Mouse (Mus musculus): ENCODE results near the gene Rnf166. TPM values are rescaled to one million over a fixed set of nuclear protein-coding genes. Genes with fewer than 3 reads are reported as not detected.

Gene Rnf166
- polyA plus RNA-seq, 1 experiment from 2014 or later = 32.6 TPM

DNA sequence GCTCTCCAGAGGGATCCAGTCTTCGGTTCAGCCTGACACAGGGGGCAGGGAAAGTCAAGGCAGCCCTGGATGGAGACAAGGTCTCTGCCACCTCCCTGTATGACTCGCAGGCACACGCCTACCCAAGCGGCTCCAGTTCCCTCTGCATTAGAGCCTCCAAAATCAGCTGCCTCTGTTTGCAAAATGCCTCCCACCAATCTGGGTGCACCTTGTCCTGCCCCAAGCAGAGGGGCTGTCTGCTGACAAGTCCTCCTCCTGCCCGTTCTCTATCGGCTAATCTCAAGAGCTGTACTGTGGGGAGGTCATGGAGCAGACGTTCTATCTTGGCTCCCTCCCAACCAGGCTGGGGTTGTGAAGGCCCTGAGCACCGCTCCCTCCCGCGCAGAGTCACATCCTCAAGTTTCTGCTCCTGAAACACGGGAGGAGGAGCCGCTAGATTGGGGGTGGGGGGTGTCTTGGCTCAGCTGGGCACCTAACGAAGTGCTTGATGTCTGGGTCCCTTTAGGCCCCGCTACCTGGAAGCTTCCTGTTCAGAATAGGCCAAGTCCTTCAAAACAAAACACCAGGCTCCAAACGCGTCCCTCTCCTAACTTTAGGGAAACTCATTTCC lies 808 bp downstream of the Rnf166 start:
- peak overlapping the region; percentile 93 for H3K4me2 ChIP-seq (replicated peaks)
- peak overlapping the region; percentile 94 for H3K9ac ChIP-seq
- no peaks in the 10 kb centered on the region for H3K27me3 ChIP-seq (ENCODE audit: control insufficient read depth, insufficient read depth, low read length)
- ATAC-seq (ENCODE audit: low FRiP score) (no peak), DNase-seq (ENCODE audit: low spot score) (peak; percentile 30)
- no peaks in the 10 kb centered on the region for H3K9me3 ChIP-seq (ENCODE audit: control insufficient read depth, low read length)
- H3K27ac ChIP-seq = peak overlapping the region; percentile 86; the same call in 1 of the 2 replicates
- peak overlapping the region; percentile 99 for H3K4me3 ChIP-seq (replicated peaks; ENCODE audit: low read length)
- H3K4me1 ChIP-seq (replicated peaks; ENCODE audit: control insufficient read depth, insufficient read depth, low read length) = peaks cover 20% of the 10 kb centered on the region
- WGBS = 17% methylated on average over 16 of the region's 16 CpGs
- H3K36me3 ChIP-seq (replicated peaks; ENCODE audit: control insufficient read depth, insufficient read depth) = peaks cover 46% of the 10 kb centered on the region

DNA sequence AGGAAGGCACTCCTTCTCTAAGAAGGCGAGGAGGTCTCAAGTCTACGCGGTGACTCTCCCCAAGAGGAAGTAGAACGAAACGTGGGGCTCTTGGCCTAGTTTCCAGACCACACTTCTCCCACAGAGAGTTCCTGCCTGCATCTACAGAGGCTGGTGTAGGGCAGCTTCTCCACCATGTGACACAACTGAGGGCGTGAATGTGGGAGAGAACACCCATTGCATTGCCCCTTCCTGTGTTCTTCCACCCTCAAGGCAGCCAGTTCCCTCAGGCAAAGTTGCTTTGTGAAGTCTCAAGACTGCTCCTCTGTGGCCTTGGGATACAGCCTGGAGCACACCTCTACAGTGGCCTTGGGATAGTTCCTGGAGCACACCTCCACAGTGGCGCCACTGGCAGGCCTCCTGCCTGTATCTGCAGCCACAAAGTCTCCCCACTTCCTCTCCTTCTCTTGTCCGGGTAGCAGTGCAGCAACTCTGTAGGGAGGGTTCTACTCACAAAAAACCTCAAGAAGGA lies 1.9 kb downstream of the Rnf166 start:
- peaks cover 39% of the 10 kb centered on the region for H3K36me3 ChIP-seq (replicated peaks; ENCODE audit: control insufficient read depth, insufficient read depth)
- H3K4me1 ChIP-seq (replicated peaks; ENCODE audit: control insufficient read depth, insufficient read depth, low read length) = peaks cover 20% of the 10 kb centered on the region
- no peak for ATAC-seq (ENCODE audit: low FRiP score)
- no peaks in the 10 kb centered on the region for H3K9me3 ChIP-seq (ENCODE audit: control insufficient read depth, low read length)
- no peak overlapping the region for H3K9ac ChIP-seq
- H3K4me3 ChIP-seq (replicated peaks; ENCODE audit: low read length) = no peak overlapping the region
- no peak for DNase-seq (ENCODE audit: low spot score)
- no peaks in the 10 kb centered on the region for H3K27me3 ChIP-seq (ENCODE audit: control insufficient read depth, insufficient read depth, low read length)
- H3K27ac ChIP-seq = no peak overlapping the region
- 93% methylated on average over 8 of the region's 8 CpGs for WGBS
- H3K4me2 ChIP-seq (replicated peaks) = no peak overlapping the region

DNA sequence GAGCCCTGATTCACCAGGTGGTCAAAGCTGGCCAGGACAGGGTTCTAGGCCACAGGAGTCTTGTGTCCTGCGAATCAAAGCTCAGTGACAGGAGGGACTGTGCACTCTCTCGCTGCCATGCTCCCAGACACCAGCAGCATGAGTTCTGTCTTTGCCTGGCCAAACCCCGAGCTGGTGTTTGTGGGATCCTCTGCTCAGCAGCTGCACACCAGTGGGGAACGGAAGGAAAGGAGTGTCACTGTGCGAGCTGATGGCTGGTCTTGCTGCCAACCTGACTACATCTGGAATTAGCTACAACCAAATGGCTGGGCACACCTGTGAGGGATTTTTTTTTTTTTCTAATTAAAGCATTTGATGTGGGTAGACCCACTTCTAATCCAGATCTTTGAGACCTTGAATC lies 5.2 kb downstream of the Rnf166 start:
- no peak overlapping the region for H3K4me2 ChIP-seq (replicated peaks)
- no peak overlapping the region for H3K9ac ChIP-seq
- DNase-seq (ENCODE audit: low spot score) (no peak), ATAC-seq (ENCODE audit: low FRiP score) (no peak)
- H3K9me3 ChIP-seq (ENCODE audit: control insufficient read depth, low read length) = no peaks in the 10 kb centered on the region
- H3K27ac ChIP-seq = no peak overlapping the region
- WGBS = 87% methylated on average over 5 of the region's 5 CpGs
- H3K4me1 ChIP-seq (replicated peaks; ENCODE audit: control insufficient read depth, insufficient read depth, low read length) = peaks cover 13% of the 10 kb centered on the region
- H3K27me3 ChIP-seq (ENCODE audit: control insufficient read depth, insufficient read depth, low read length) = no peaks in the 10 kb centered on the region
- H3K4me3 ChIP-seq (replicated peaks; ENCODE audit: low read length) = no peak overlapping the region
- H3K36me3 ChIP-seq (replicated peaks; ENCODE audit: control insufficient read depth, insufficient read depth) = peaks cover 59% of the 10 kb centered on the region

DNA sequence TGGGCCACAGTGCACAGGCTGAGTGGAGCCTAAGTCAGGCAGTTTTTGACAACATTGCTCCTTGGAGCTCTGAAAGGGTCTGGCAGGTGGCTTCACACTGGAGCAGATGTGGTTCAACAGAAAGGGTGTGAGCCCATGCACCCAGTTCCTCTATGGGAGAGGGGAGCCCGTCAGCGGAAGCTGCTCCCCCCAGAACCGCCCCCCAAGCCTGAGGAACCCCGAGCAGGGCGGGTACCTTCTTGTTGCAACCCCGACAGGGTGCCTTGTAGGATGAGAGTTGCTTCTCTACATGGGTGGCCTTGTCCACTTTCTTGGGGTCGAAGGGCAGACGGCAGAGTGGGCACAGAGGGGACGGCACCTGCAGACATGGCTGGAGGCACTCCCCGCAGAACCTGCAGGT lies 5.9 kb downstream of the Rnf166 start:
- Histone ChIP-seq H3K9ac (no peak overlapping the region), H3K4me1 (replicated peaks; ENCODE audit: control insufficient read depth, insufficient read depth, low read length) (peaks cover 11% of the 10 kb centered on the region), H3K27me3 (ENCODE audit: control insufficient read depth, insufficient read depth, low read length) (no peaks in the 10 kb centered on the region), H3K36me3 (replicated peaks; ENCODE audit: control insufficient read depth, insufficient read depth) (peaks cover 62% of the 10 kb centered on the region), H3K27ac (no peak overlapping the region), H3K4me2 (replicated peaks) (no peak overlapping the region), H3K4me3 (replicated peaks; ENCODE audit: low read length) (no peak overlapping the region), H3K9me3 (ENCODE audit: control insufficient read depth, low read length) (no peaks in the 10 kb centered on the region)
- WGBS = 92% methylated on average over 10 of the region's 10 CpGs
- DNase-seq (ENCODE audit: low spot score) = no peak
- ATAC-seq (ENCODE audit: low FRiP score) = no peak

DNA sequence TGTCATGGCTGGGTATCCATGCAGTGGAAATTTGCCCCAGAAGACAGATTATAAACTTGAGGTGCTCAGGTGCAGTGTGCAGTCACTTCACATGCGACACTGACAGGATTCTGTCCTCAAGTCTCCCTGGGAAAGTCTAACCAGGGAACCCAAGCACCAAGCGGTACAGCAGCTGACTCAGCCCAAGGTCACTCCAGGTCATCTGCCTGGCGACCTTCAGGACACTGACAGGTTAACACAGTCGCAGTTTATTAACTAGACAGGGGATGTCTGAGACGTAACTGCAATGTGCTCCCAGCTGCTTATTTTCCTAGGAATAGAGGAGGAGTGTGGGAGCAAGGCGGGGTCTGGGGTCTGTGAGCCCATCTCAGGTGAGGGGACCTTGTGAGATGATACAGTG lies 6.5 kb downstream of the Rnf166 start:
- no peak overlapping the region for H3K27ac ChIP-seq
- H3K4me3 ChIP-seq (replicated peaks; ENCODE audit: low read length) = no peak overlapping the region
- no peaks in the 10 kb centered on the region for H3K27me3 ChIP-seq (ENCODE audit: control insufficient read depth, insufficient read depth, low read length)
- no peak overlapping the region for H3K4me2 ChIP-seq (replicated peaks)
- H3K9me3 ChIP-seq (ENCODE audit: control insufficient read depth, low read length) = no peaks in the 10 kb centered on the region
- ATAC-seq (ENCODE audit: low FRiP score) = no peak
- H3K4me1 ChIP-seq (replicated peaks; ENCODE audit: control insufficient read depth, insufficient read depth, low read length) = peaks cover 5% of the 10 kb centered on the region; the same call in 1 of the 2 replicates
- DNase-seq (ENCODE audit: low spot score) = no peak
- WGBS = 83% methylated on average over 6 of the region's 6 CpGs
- peaks cover 62% of the 10 kb centered on the region for H3K36me3 ChIP-seq (replicated peaks; ENCODE audit: control insufficient read depth, insufficient read depth)
- no peak overlapping the region for H3K9ac ChIP-seq

DNA sequence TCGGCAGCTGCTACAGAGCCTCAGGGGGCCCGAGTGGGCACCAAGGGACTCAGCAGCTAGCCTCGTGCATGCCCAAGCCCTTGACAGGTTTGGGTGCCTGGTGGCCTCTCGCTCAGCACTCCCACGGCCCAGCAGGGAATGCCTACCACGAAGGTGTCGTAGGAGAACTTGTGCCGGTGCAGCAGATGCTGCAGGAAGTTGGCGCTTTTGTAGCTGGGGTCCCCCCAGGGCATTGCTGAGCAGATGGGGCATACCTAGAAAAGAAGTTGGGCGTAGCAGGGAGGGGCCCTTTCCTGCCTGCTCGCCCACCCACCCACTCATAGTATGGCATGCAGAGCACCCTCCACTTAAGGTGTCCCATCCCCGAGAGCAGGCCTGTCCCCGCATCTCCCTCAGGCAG lies 8.0 kb downstream of the Rnf166 start:
- H3K27me3 ChIP-seq (ENCODE audit: control insufficient read depth, insufficient read depth, low read length) = peaks cover 1% of the 10 kb centered on the region; the same call in 1 of the 2 replicates
- ATAC-seq (ENCODE audit: low FRiP score) = no peak
- WGBS = 90% methylated on average over 13 of the region's 13 CpGs
- H3K27ac ChIP-seq = no peak overlapping the region
- H3K9ac ChIP-seq = no peak overlapping the region
- H3K4me2 ChIP-seq (replicated peaks) = no peak overlapping the region
- H3K4me1 ChIP-seq (replicated peaks; ENCODE audit: control insufficient read depth, insufficient read depth, low read length) = no peaks in the 10 kb centered on the region
- no peak for DNase-seq (ENCODE audit: low spot score)
- H3K9me3 ChIP-seq (ENCODE audit: control insufficient read depth, low read length) = no peaks in the 10 kb centered on the region
- peaks cover 56% of the 10 kb centered on the region for H3K36me3 ChIP-seq (replicated peaks; ENCODE audit: control insufficient read depth, insufficient read depth)
- no peak overlapping the region for H3K4me3 ChIP-seq (replicated peaks; ENCODE audit: low read length)

DNA sequence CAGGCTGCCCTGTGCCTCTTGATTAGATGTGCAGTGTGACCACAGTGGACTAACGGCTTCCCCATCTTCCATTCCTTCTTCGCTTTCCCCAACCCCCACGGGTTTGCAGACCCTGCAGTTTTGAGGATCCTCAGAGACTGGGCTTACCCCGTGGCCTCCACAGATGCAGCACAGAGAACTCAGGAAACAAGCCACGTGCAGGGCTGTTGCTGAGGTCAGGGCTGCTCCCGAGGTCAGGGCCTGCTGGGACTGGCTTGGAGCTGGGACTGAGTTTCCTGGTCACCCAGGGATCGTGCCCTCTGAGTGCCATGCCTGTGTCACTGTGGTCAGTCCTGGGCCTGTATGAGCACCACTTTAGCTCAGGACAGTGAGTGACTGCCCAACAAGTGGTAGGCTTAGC lies 10.9 kb downstream of the Rnf166 start:
- peaks cover 10% of the 10 kb centered on the region for H3K4me1 ChIP-seq (replicated peaks; ENCODE audit: control insufficient read depth, insufficient read depth, low read length)
- no peak overlapping the region for H3K9ac ChIP-seq
- H3K4me3 ChIP-seq (replicated peaks; ENCODE audit: low read length) = no peak overlapping the region
- H3K27ac ChIP-seq = no peak overlapping the region
- H3K9me3 ChIP-seq (ENCODE audit: control insufficient read depth, low read length) = no peaks in the 10 kb centered on the region
- H3K27me3 ChIP-seq (ENCODE audit: control insufficient read depth, insufficient read depth, low read length) = peaks cover 30% of the 10 kb centered on the region
- ATAC-seq (ENCODE audit: low FRiP score) (no peak), DNase-seq (ENCODE audit: low spot score) (no peak)
- H3K36me3 ChIP-seq (replicated peaks; ENCODE audit: control insufficient read depth, insufficient read depth) = peaks cover 39% of the 10 kb centered on the region
- WGBS = 72% methylated on average over 7 of the region's 7 CpGs
- H3K4me2 ChIP-seq (replicated peaks) = no peak overlapping the region

DNA sequence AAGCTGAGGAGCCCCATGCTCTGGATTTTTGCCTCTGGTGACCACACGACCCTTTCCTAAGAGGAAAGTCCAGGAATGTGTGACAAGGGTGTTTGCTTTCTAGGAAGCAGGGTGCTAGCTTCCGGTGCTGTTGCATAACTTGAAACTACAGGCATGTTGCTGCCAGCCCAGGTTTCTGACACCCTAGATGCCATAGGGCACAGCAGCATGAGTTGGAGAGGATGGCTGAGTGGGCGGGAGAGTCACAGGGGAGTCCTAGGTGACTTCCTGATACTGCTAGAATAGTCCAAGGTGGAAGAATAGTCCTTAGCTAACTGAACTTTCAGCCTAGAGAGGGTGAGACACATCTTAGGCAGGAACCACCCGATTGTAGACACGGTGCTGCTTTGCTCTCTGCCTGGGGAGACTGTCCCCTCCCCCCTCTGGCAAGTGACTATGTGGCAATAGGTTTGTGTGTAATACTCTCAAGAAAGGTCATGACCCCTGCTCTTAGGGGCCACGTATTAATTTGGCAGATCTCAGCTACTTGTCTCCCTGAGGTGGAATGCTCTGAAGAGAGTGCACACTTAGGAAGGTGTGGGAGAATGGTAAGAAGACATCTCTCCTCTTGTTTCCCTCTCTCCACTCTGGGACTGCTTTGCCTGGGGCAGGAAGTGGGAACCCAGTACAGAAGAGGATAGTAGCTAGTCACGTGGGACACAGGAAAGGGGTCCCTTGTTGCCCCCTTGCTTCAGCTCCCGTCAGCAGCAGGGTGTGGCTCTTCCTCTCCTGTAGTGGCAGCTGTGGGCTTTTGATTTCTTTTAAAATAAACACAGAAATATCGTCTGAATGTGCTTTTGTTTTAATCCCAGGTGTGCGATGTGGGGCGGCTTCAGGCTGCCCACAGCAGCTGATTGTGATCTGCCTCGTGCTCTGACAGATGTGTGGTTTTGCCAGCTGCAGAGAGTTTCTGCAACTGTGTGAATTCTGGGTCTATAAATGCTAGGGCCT lies 11.9 kb downstream of the Rnf166 start:
- Histone ChIP-seq H3K4me3 (replicated peaks; ENCODE audit: low read length) (no peak overlapping the region), H3K9me3 (ENCODE audit: control insufficient read depth, low read length) (no peaks in the 10 kb centered on the region), H3K36me3 (replicated peaks; ENCODE audit: control insufficient read depth, insufficient read depth) (peaks cover 35% of the 10 kb centered on the region), H3K4me1 (replicated peaks; ENCODE audit: control insufficient read depth, insufficient read depth, low read length) (peaks cover 10% of the 10 kb centered on the region), H3K27ac (no peak overlapping the region), H3K27me3 (ENCODE audit: control insufficient read depth, insufficient read depth, low read length) (peaks cover 37% of the 10 kb centered on the region), H3K4me2 (replicated peaks) (no peak overlapping the region), H3K9ac (no peak overlapping the region)
- DNase-seq (ENCODE audit: low spot score) (no peak), ATAC-seq (ENCODE audit: low FRiP score) (no peak)
- WGBS = 70% methylated on average over 12 of the region's 12 CpGs

DNA sequence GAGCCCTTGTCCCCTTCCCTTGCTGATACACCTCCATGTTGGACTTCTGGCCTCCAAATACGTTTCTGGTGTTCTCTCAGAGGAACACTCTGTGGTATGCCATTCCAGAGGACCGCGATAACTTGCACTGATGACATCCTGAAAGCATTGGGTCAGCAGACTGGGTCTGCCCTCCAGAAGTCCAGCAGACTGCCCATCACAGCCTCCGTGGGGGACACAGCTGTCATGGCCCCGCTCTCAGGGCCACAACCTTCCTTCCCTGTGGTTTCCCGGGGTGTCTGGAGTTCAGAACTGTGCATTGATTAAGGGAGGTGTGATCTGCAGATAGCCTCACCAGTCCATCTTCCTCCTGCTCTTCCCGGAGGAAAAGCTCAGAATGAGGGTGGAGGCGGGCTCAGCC lies 13.4 kb downstream of the Rnf166 start:
- Histone ChIP-seq H3K27ac (no peak overlapping the region), H3K36me3 (replicated peaks; ENCODE audit: control insufficient read depth, insufficient read depth) (peaks cover 21% of the 10 kb centered on the region), H3K4me1 (replicated peaks; ENCODE audit: control insufficient read depth, insufficient read depth, low read length) (peaks cover 10% of the 10 kb centered on the region), H3K9me3 (ENCODE audit: control insufficient read depth, low read length) (no peaks in the 10 kb centered on the region), H3K4me3 (replicated peaks; ENCODE audit: low read length) (no peak overlapping the region), H3K9ac (no peak overlapping the region), H3K27me3 (ENCODE audit: control insufficient read depth, insufficient read depth, low read length) (peaks cover 50% of the 10 kb centered on the region), H3K4me2 (replicated peaks) (no peak overlapping the region)
- WGBS = 74% methylated on average over 8 of the region's 8 CpGs
- DNase-seq (ENCODE audit: low spot score) = no peak
- ATAC-seq (ENCODE audit: low FRiP score) = no peak

All from hindbrain, embryonic 14.5 days (tissue).